Mouse (Mus musculus) neural tube, embryonic 13.5 days (tissue): ENCODE measurements around the gene Ano7. TPM values are rescaled to one million over a fixed set of nuclear protein-coding genes. Genes with fewer than 3 reads are reported as not detected.
A peak's percentile ranks its signal among the peaks of the same experiment; 100 is the strongest.

Experiments
- ATAC-seq: fragments of 200-750 bp; cut with Nextera tagmentation; 2 replicates; pipeline ENCODE4 v1.8.0; 2017; ENCODE audit warnings: low read depth, mild to moderate bottlenecking, moderate TSS enrichment, moderate library complexity
- H3K27ac ChIP-seq: fragments of 300-500 bp; sonication (generic); replicated peaks from 2 replicates; pipeline ENCODE4 v1.5.1; 2015; ENCODE audit warnings: moderate library complexity, mild to moderate bottlenecking, inconsistent platforms
- H3K27me3 ChIP-seq: fragments of 300-500 bp; sonication (generic); 2 replicates; pipeline ENCODE4 v1.6.1; 2015; ENCODE audit warnings: mild to moderate bottlenecking, inconsistent platforms
- H3K36me3 ChIP-seq: fragments of 300-500 bp; sonication (generic); 2 replicates; pipeline ENCODE4 v1.6.1; 2015; ENCODE audit warnings: mild to moderate bottlenecking, inconsistent platforms
- H3K4me1 ChIP-seq: fragments of 300-500 bp; sonication (generic); replicated peaks from 2 replicates; pipeline ENCODE4 v1.6.1; 2015; ENCODE audit warnings: inconsistent platforms
- H3K4me2 ChIP-seq: fragments of 300-500 bp; sonication (generic); 2 replicates; pipeline ENCODE4 v1.6.1; 2015; ENCODE audit warnings: inconsistent platforms, mild to moderate bottlenecking, moderate library complexity
- H3K4me3 ChIP-seq: fragments of 300-500 bp; sonication (generic); 2 replicates; pipeline ENCODE4 v1.5.1; 2015; ENCODE audit warnings: mild to moderate bottlenecking, inconsistent platforms
- H3K9ac ChIP-seq: fragments of 300-500 bp; sonication (generic); 2 replicates; pipeline ENCODE4 v1.6.1; 2015; ENCODE audit warnings: moderate library complexity, mild to moderate bottlenecking, inconsistent platforms
- H3K9me3 ChIP-seq: fragments of 300-500 bp; sonication (generic); 2 replicates; pipeline ENCODE4 v1.6.1; 2016; ENCODE audit warnings: inconsistent platforms
- WGBS: fragments of 180-500 bp; shearing (Covaris S2); methylation state at CpG from one replicate; pipeline ENCODE4 v1.1.7; 2015; 5-methylcytosine and 5-hydroxymethylcytosine counted together
- polyA plus RNA-seq: library from polyadenylated mRNA; unstranded; fragments of >200 nt; fragmentation: Nextera tagmentation; extraction: Ambion mirVana; gene quantifications from 2 replicates; pipeline ENCODE4 v1.2.1, GENCODE M21; 2015

Gene Ano7
- 0.12 and 0.28 TPM in 2 replicates for polyA plus RNA-seq

DNA sequence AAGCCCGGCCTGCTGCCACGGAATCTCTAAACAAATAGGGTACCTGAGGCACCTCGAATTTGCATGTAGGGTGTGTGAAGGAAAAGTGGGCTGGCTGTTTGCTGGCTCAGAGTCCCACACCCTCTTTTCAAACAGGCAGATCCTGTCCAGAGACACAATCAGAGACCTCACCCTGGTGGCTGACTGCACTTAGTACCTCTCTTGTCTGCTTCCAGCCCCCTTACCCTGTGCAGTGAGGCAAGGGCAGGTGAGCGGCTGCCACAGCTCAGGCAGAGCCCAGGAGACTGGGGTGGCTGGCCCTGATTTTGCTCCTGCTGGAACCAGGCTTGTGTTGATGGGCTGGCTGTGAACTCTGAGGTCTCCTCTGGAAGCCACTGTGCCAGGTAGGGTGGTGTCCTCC is at the start of gene Ano7:
Ano7 (plus strand) TSS at position 266 of the 400 bp plus-strand sequence.
- H3K4me1 ChIP-seq: no peaks in the 10 kb centered on the region
- H3K27me3 ChIP-seq: no peaks in the 10 kb centered on the region
- WGBS: 83% methylated on average over 4 of the region's 4 CpGs
- no peak within 1 kb of the TSS for H3K9ac ChIP-seq
- ATAC-seq: no peak
- no peaks in the 10 kb centered on the region for H3K9me3 ChIP-seq
- H3K4me3 ChIP-seq: no peak within 1 kb of the TSS
- H3K27ac ChIP-seq: no peak within 1 kb of the TSS
- H3K4me2 ChIP-seq: no peak within 1 kb of the TSS
- 0 out of 2 replicates have a peak, but pooled peaks cover 6% of the 10 kb centered on the region for H3K36me3 ChIP-seq

DNA sequence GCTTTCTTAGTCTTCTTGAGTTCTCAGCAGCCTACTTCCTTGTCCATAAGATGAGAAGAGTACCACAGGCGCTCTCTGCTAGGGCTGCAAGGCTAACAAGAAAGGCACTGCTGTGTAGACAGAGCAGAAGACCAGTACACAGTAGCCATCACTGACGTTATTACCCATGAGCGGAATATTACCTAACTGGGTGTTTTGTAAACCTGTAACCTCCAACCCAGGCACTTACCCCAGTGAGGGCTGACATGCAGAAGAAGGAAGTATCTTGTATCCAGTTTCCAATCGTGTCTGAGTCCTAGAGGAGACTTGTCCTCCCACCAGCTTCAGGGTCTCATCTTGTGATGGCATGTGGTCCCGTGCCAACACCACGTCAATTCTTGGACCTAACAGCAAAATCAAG is 49.8 kb upstream of the Ano7 start:
- Histone ChIP-seq H3K4me2 (no peak overlapping the region), H3K36me3 (peaks cover 64% of the 10 kb centered on the region), H3K9me3 (no peaks in the 10 kb centered on the region), H3K27ac (no peak overlapping the region), H3K4me3 (no peak overlapping the region), H3K4me1 (no peaks in the 10 kb centered on the region), H3K27me3 (no peaks in the 10 kb centered on the region), H3K9ac (no peak overlapping the region)
- 92% methylated on average over 6 of the region's 6 CpGs for WGBS
- no peak for ATAC-seq

DNA sequence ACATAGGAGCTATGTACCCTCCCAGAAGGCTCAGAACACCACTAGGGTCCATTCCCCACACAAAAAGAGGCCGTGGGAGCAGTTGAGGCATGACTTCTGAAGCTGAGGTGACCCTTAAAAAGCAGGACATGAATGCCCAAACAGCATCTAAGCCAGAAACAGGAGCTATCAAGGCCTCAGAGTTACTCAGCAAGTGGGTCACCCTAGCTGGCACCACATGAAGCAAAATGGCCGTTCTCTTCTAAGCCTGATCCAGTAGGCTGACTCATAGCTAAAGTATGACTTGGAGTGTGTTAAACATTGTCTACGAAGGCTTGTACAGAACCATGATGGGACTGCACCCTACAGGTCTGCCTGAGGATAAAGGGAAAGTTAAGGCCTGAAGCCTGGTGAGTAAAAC is 47.3 kb upstream of the Ano7 start:
- no peak overlapping the region for H3K4me3 ChIP-seq
- 94% methylated on average over 3 of the region's 3 CpGs for WGBS
- H3K4me1 ChIP-seq: no peaks in the 10 kb centered on the region
- H3K36me3 ChIP-seq: peaks cover 45% of the 10 kb centered on the region
- H3K9ac ChIP-seq: no peak overlapping the region
- no peak overlapping the region for H3K27ac ChIP-seq
- H3K27me3 ChIP-seq: no peaks in the 10 kb centered on the region
- no peaks in the 10 kb centered on the region for H3K9me3 ChIP-seq
- ATAC-seq: no peak
- H3K4me2 ChIP-seq: no peak overlapping the region

DNA sequence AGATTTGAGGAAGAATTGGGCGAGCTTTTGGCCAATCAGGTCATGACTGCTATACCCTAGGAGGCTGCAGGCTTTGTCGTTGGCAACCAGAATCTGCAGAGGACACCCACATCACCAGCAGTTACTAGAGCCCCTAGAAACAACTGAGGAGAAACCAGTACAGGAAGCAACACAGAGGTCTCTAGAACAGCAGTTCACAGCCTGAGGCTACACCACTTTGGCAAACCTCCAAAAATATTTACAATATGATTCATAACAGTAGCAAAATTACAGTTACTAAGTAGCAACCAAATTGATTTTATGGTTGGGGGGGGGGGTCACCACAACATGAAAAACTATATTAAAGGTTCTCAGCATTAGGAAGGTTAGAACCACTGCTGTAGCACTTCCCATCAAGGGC is 39.1 kb upstream of the Ano7 start:
- 79% methylated on average over 2 of the region's 2 CpGs for WGBS
- no peak overlapping the region for H3K27ac ChIP-seq
- H3K36me3 ChIP-seq: 0 out of 2 replicates have a peak, but pooled peaks cover 6% of the 10 kb centered on the region
- no peaks in the 10 kb centered on the region for H3K9me3 ChIP-seq
- no peaks in the 10 kb centered on the region for H3K27me3 ChIP-seq
- no peak overlapping the region for H3K9ac ChIP-seq
- H3K4me1 ChIP-seq: no peaks in the 10 kb centered on the region
- H3K4me3 ChIP-seq: no peak overlapping the region
- H3K4me2 ChIP-seq: no peak overlapping the region
- no peak for ATAC-seq

DNA sequence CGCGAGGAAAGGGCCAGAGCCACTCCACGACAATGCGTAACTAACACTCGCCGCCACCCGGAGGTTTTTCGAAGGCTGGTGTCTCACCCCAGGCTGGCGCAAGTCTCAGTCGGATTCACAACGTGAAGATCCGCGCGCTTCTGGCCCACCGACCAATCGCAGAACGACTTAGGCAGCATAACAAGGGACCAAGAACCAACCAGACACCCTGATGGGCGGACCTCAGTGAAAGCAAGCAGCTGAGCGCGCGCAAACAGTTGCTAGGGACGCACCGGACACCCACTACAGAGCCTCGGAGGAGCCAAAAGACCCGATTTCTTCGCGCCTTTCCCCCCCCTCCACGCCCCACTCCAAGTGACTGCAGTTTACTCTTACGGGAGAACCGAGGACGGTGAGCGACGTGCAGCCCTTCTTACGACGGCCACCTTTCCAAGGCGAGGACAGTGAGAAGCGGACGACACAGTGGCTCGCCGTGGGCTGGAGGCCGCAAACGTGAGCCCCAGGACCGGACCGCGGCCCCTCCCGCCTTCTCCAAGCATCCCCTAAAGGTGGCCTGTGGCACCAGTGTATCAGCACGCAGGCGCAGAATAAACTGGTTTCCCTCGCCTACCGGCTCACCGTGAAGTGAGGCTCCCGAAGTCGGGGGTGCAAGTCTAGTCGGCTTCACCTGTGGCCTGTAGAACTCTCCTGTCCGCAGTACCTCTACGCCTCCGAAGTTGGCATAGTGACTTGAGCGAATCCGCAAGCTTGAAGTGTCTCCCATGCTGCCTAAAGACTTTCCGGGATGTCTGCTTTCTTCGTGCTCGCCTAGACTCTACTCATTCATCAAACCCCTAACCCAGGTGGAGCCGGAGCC is 30.9 kb upstream of the Ano7 start, which contains the start of the genes Ppp1r7 and Pask:
Ppp1r7 (plus strand) TSS at position 207 of the 856 bp plus-strand sequence.
Pask (minus strand) TSS at position 835 of the 856 bp plus-strand sequence.
- Histone ChIP-seq H3K4me1 (peaks cover 30% of the 10 kb centered on the region), H3K9me3 (no peaks in the 10 kb centered on the region), H3K27me3 (no peaks in the 10 kb centered on the region), H3K4me3 (peak within 1 kb of the TSS; percentile 89), H3K36me3 (peaks cover 17% of the 10 kb centered on the region), H3K4me2 (peak within 1 kb of the TSS; percentile 90), H3K9ac (peak within 1 kb of the TSS; percentile 88), H3K27ac (peak within 1 kb of the TSS; percentile 76)
- peak; percentile 98 for ATAC-seq
- under 1% methylated on average over 63 of the region's 63 CpGs for WGBS

DNA sequence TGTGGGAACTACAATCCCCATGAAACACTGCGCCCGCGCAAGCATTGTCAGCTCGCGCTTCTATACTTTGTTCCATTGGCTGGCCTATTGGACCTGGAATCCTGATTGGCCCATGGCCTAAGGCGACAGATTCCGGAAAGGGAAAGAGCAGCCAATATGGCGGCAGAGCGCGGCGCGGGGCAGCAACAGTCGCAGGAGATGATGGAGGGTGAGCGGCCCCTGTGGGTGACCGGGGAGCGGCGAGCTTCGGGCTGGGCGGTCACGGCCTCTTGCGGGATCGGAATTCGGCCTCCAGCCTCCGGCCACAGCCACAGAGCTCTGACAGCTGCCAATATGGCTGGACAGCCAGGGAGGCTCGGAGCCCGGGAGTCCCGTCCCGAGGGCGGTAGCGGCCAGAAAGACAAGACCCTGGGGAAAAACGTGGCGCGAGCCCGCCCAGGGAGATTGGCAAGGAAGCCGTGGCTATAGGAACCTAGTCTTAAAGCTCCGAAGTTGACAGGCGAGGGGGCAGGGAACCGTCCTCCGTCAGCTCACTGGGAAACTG is 30.2 kb upstream of the Ano7 start:
- Histone ChIP-seq H3K27me3 (no peaks in the 10 kb centered on the region), H3K36me3 (peaks cover 21% of the 10 kb centered on the region), H3K4me3 (peak overlapping the region; percentile 89), H3K4me1 (peaks cover 30% of the 10 kb centered on the region), H3K4me2 (peak overlapping the region; percentile 90), H3K9ac (peak overlapping the region; percentile 88), H3K9me3 (no peaks in the 10 kb centered on the region), H3K27ac (peak overlapping the region; percentile 76)
- WGBS: under 1% methylated on average over 39 of the region's 39 CpGs
- ATAC-seq: peak; percentile 99

DNA sequence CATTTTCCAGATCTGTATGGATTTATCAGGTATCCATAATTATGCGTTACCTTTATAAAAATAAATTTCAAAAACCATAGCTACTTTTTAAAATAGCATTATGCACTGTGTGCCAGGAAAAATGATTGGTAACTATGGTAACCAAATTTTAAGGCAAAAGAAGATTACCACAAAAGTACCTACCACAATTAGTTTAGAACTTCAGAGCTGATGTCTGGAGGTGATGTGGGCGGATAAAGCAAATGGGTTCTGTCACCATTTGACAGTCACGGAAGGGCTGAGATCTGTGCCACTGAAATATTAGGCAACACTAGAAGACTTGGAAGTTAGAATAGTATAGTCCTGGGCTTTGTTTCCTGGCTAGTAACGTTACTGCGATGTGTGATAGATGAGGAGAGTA is 26.6 kb upstream of the Ano7 start:
- Histone ChIP-seq H3K27ac (no peak overlapping the region), H3K4me2 (no peak overlapping the region), H3K9me3 (no peaks in the 10 kb centered on the region), H3K36me3 (peaks cover 53% of the 10 kb centered on the region), H3K27me3 (no peaks in the 10 kb centered on the region), H3K9ac (no peak overlapping the region), H3K4me3 (no peak overlapping the region), H3K4me1 (peaks cover 20% of the 10 kb centered on the region)
- 95% methylated on average over 5 of the region's 5 CpGs for WGBS
- no peak for ATAC-seq

DNA sequence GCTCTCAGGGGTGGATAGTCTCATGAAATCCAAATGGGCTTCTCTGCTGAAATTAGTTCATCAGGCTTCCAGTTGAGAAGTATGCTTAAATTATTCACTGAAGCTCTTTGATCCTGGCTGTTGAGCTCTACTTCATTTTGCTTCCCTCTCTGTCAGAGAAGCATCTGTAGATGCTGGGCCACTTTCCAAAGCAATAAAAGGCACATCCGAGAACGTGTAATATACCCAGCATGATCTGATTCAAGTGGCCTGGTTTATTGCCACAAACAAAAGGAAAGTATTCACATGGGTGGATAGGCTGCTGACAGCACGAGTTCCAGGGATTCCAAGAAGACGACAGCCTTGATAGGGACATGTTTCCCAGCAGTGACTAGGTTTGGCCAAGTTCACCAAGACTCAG is 24.0 kb upstream of the Ano7 start:
- H3K9me3 ChIP-seq: no peaks in the 10 kb centered on the region
- H3K4me1 ChIP-seq: peaks cover 8% of the 10 kb centered on the region
- ATAC-seq: no peak
- H3K27me3 ChIP-seq: no peaks in the 10 kb centered on the region
- no peak overlapping the region for H3K9ac ChIP-seq
- H3K36me3 ChIP-seq: peaks cover 78% of the 10 kb centered on the region
- H3K27ac ChIP-seq: no peak overlapping the region
- H3K4me2 ChIP-seq: no peak overlapping the region
- 16% methylated on average over 4 of the region's 4 CpGs for whole genome bisulfite sequencing
- no peak overlapping the region for H3K4me3 ChIP-seq

DNA sequence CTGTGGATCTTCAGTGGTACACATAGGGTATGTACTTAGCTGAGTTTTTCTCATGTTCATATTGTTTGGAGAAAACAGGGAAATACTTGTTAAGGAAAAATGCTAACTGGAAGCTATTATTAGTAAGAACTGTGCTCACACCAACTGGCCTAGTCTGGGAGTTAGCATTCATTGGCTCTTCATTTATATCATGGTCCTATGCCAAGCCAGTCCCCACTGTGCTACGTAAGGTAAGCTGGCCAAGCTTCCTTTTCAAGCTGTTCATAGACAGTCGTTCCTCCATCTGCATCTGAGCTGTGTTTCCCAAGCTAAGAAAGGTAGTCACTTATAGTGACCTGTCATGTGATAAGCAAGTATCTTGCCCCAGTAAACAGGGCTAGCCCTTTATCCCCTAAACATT is 21.0 kb upstream of the Ano7 start:
- ATAC-seq: no peak
- H3K9ac ChIP-seq: no peak overlapping the region

DNA sequence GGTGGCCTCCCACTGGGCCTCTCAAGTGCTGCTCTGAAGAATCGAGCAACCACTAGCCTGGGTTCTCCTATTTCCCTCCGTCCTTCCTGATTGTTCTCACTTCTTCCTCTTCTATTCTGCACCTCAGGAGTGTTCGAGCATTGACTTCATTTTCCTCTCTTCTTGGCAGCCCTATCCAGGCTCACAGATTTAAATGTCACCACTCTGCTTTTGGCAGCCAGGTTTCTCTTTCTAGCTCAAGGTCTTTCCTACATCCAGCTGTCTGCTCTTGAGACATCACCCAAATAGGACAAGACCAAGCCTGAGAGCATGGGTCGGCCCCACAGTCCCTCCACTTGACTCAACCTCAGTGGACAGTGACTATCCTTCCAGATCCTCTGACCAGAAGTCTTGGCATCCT is 11.1 kb upstream of the Ano7 start:
- peaks cover 92% of the 10 kb centered on the region for H3K36me3 ChIP-seq
- ATAC-seq: no peak

More for the DNA sequence above, 21.0 kb upstream of the Ano7 start:
- no peaks in the 10 kb centered on the region for H3K9me3 ChIP-seq
- H3K27ac ChIP-seq: no peak overlapping the region
- H3K4me2 ChIP-seq: no peak overlapping the region
- 90% methylated on average over 2 of the region's 2 CpGs for WGBS
- H3K27me3 ChIP-seq: no peaks in the 10 kb centered on the region
- H3K4me1 ChIP-seq: no peaks in the 10 kb centered on the region
- no peak overlapping the region for H3K4me3 ChIP-seq
- peaks cover 91% of the 10 kb centered on the region for H3K36me3 ChIP-seq

DNA sequence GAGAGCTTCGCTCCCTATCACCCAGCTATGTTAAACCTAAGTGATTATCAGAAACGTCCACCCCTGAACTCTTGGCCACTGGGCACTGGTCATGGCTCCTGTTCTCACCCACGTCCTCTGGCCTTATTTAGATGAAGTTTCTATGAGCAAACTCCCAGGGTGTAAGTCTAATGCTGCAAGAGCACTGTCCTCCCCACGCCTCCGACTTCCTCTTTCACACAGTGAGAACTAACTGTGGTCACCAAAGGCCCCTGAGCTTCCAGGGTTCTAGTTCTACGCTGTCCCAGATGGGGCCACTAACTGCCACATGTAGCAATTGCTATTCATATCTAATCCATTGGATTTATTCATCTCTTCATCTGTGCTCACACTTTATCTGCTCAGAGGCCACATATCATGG is 8.1 kb upstream of the Ano7 start:
- H3K9me3 ChIP-seq: no peaks in the 10 kb centered on the region
- no peak overlapping the region for H3K9ac ChIP-seq
- WGBS: 98% methylated on average over 6 of the region's 6 CpGs
- no peaks in the 10 kb centered on the region for H3K27me3 ChIP-seq
- H3K4me1 ChIP-seq: no peaks in the 10 kb centered on the region
- H3K27ac ChIP-seq: no peak overlapping the region
- no peak overlapping the region for H3K4me2 ChIP-seq
- peaks cover 71% of the 10 kb centered on the region for H3K36me3 ChIP-seq
- H3K4me3 ChIP-seq: no peak overlapping the region
- no peak for ATAC-seq

More for the DNA sequence above, 11.1 kb upstream of the Ano7 start:
- no peak overlapping the region for H3K9ac ChIP-seq
- H3K4me2 ChIP-seq: no peak overlapping the region
- no peaks in the 10 kb centered on the region for H3K27me3 ChIP-seq
- H3K4me1 ChIP-seq: no peaks in the 10 kb centered on the region
- no peak overlapping the region for H3K4me3 ChIP-seq
- H3K27ac ChIP-seq: no peak overlapping the region
- no peaks in the 10 kb centered on the region for H3K9me3 ChIP-seq
- WGBS: 87% methylated on average over 4 of the region's 4 CpGs

DNA sequence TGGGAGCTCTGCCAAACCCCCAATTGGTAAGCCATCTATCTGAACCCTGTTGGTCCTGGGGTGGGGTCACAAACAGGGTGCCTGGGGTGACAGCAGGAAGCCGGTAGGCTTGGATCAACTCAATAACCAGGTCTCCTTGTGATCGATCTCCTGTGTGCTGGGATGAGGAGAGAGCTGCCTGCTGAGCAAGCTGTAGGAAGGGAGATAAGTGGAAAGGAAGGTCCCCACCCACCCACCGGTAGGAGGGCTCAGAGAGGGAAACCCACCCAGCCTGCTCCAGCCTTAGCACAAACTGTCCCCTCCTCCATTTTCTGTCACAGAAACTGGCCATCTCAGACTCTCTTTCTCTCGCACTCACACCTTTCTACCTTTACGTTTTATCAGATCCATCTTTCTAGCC is 3.6 kb downstream of the Ano7 start:
- H3K27ac ChIP-seq: no peak overlapping the region
- H3K27me3 ChIP-seq: no peaks in the 10 kb centered on the region
- H3K4me3 ChIP-seq: no peak overlapping the region
- H3K4me2 ChIP-seq: no peak overlapping the region
- no peaks in the 10 kb centered on the region for H3K9me3 ChIP-seq
- ATAC-seq: no peak
- no peak overlapping the region for H3K9ac ChIP-seq
- WGBS: 76% methylated on average over 5 of the region's 5 CpGs
- no peaks in the 10 kb centered on the region for H3K4me1 ChIP-seq
- no peaks in the 10 kb centered on the region for H3K36me3 ChIP-seq
